Mouse (Mus musculus): Measurements from ENCODE around the gene Atf2. TPM values are rescaled to one million over a fixed set of nuclear protein-coding genes. Genes with fewer than 3 reads are reported as not detected.
A peak's percentile ranks its signal among the peaks of the same experiment; 100 is the strongest.

Gene Atf2
- polyA plus RNA-seq, 1 experiment from 2014 or later = 99.8 TPM

- no peak for ATAC-seq (ENCODE audit: low FRiP score)
- H3K27me3 ChIP-seq (replicated peaks) = no peaks in the 10 kb centered on the region; the same call in 1 of the 2 replicates
- WGBS = 58% methylated on average over 19 of the region's 19 CpGs
- no peak overlapping the region for H3K9ac ChIP-seq (replicated peaks)
- H3K9me3 ChIP-seq (replicated peaks) = no peaks in the 10 kb centered on the region
- H3K4me1 ChIP-seq = no peaks in the 10 kb centered on the region
- peak overlapping the region; percentile 5; the same call in 1 of the 2 replicates for H3K4me2 ChIP-seq
- H3K36me3 ChIP-seq = no peaks in the 10 kb centered on the region
- no peak overlapping the region for H3K4me3 ChIP-seq (replicated peaks)
- H3K27ac ChIP-seq (replicated peaks) = no peak overlapping the region
These were observed 100.4 kb downstream of the Atf2 start for GRCm38 (mm10) chr2:73791846-73792630.

DNA sequence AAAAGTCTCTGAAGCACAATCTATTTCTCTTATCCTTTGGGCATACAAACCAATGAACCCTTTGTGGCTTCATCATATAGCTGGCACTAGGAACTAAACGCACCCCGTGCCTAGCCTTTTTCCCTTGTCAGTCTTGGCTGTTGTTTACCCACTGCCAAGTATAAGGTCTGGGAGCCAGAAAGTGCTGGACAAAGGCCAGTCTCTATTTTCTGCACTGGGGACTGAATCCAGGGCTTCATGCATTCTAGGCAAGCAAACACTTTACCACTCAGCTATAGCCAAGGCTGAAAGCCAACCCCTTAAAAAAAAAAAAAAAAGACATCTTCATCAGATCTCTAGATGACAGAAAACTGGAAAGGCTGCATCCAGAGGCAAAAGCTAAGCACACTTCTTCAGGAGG lies 102.1 kb downstream of the Atf2 start:
- Histone ChIP-seq H3K27ac (replicated peaks) (no peak overlapping the region), H3K27me3 (replicated peaks) (no peaks in the 10 kb centered on the region; the same call in 1 of the 2 replicates), H3K9me3 (replicated peaks) (no peaks in the 10 kb centered on the region), H3K9ac (replicated peaks) (no peak overlapping the region), H3K4me3 (replicated peaks) (no peak overlapping the region), H3K4me1 (no peaks in the 10 kb centered on the region), H3K36me3 (no peaks in the 10 kb centered on the region), H3K4me2 (no peak overlapping the region)
- ATAC-seq (ENCODE audit: low FRiP score) = no peak
- WGBS = 74% methylated on average over 2 of the region's 2 CpGs

DNA sequence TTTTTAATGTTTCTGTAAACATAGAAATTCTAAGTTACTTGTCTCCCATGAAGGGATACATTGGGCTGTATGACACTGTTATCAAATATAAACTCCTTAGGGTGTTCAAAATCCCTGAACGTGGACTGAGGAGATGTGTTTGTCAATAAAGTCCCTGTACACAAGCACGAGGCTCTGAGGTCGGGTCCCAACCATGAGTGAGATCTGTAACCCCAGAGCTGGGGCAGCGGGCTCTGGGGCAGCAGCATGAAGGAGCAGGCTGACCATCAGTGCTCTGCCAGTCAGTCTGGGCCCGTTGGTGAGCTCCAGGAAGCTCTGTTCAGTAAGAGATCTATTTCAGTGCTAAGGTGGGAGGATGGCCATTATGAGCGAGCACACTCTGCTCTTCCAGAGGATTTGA lies 104.0 kb downstream of the Atf2 start:
- no peak for ATAC-seq (ENCODE audit: low FRiP score)
- Histone ChIP-seq H3K4me2 (no peak overlapping the region), H3K4me3 (replicated peaks) (no peak overlapping the region), H3K9me3 (replicated peaks) (no peaks in the 10 kb centered on the region), H3K27ac (replicated peaks) (no peak overlapping the region), H3K27me3 (replicated peaks) (no peaks in the 10 kb centered on the region; the same call in 1 of the 2 replicates), H3K4me1 (no peaks in the 10 kb centered on the region), H3K9ac (replicated peaks) (no peak overlapping the region), H3K36me3 (no peaks in the 10 kb centered on the region)
- 81% methylated on average over 6 of the region's 6 CpGs for WGBS

- Histone ChIP-seq H3K27ac (replicated peaks) (no peak overlapping the region), H3K9ac (replicated peaks) (no peak overlapping the region), H3K4me3 (replicated peaks) (no peak overlapping the region), H3K4me1 (peaks cover 12% of the 10 kb centered on the region; the same call in 1 of the 2 replicates), H3K36me3 (no peaks in the 10 kb centered on the region), H3K27me3 (replicated peaks) (no peaks in the 10 kb centered on the region), H3K9me3 (replicated peaks) (no peaks in the 10 kb centered on the region), H3K4me2 (no peak overlapping the region)
- 46% methylated on average over 9 of the region's 9 CpGs for WGBS
- no peak for ATAC-seq (ENCODE audit: low FRiP score)
These were observed 110.0 kb downstream of the Atf2 start for GRCm38 (mm10) chr2:73782371-73782905.

GRCm38 (mm10) chr2:73780321-73781010 lies 112.0 kb downstream of the Atf2 start:
- no peak for ATAC-seq (ENCODE audit: low FRiP score)
- no peak overlapping the region for H3K27ac ChIP-seq (replicated peaks)
- peaks cover 18% of the 10 kb centered on the region; the same call in 1 of the 2 replicates for H3K4me1 ChIP-seq
- H3K36me3 ChIP-seq = no peaks in the 10 kb centered on the region
- H3K9me3 ChIP-seq (replicated peaks) = no peaks in the 10 kb centered on the region
- WGBS = 75% methylated on average over 14 of the region's 14 CpGs
- H3K4me3 ChIP-seq (replicated peaks) = no peak overlapping the region
- H3K4me2 ChIP-seq = no peak overlapping the region
- H3K27me3 ChIP-seq (replicated peaks) = no peaks in the 10 kb centered on the region
- H3K9ac ChIP-seq (replicated peaks) = no peak overlapping the region

GRCm38 (mm10) chr2:73779796-73780195 lies 112.6 kb downstream of the Atf2 start:
- H3K4me1 ChIP-seq = peaks cover 18% of the 10 kb centered on the region; the same call in 1 of the 2 replicates
- no peaks in the 10 kb centered on the region for H3K27me3 ChIP-seq (replicated peaks)
- H3K4me2 ChIP-seq = no peak overlapping the region
- 31% methylated on average over 7 of the region's 7 CpGs for WGBS
- no peak overlapping the region for H3K9ac ChIP-seq (replicated peaks)
- H3K27ac ChIP-seq (replicated peaks) = no peak overlapping the region
- no peaks in the 10 kb centered on the region for H3K9me3 ChIP-seq (replicated peaks)
- no peaks in the 10 kb centered on the region for H3K36me3 ChIP-seq
- no peak overlapping the region for H3K4me3 ChIP-seq (replicated peaks)
- no peak for ATAC-seq (ENCODE audit: low FRiP score)

- no peak overlapping the region for H3K4me3 ChIP-seq (replicated peaks)
- no peak overlapping the region for H3K4me2 ChIP-seq
- no peaks in the 10 kb centered on the region for H3K27me3 ChIP-seq (replicated peaks)
- WGBS = 53% methylated on average over 4 of the region's 4 CpGs
- peaks cover 23% of the 10 kb centered on the region; the same call in 1 of the 2 replicates for H3K4me1 ChIP-seq
- no peak overlapping the region for H3K9ac ChIP-seq (replicated peaks)
- no peak overlapping the region for H3K27ac ChIP-seq (replicated peaks)
- H3K36me3 ChIP-seq = no peaks in the 10 kb centered on the region
- no peak for ATAC-seq (ENCODE audit: low FRiP score)
- no peaks in the 10 kb centered on the region for H3K9me3 ChIP-seq (replicated peaks)
These were observed 113.3 kb downstream of the Atf2 start for GRCm38 (mm10) chr2:73779016-73779595.

- H3K9me3 ChIP-seq (replicated peaks) = no peaks in the 10 kb centered on the region
- peaks cover 39% of the 10 kb centered on the region for H3K4me1 ChIP-seq
- no peaks in the 10 kb centered on the region for H3K36me3 ChIP-seq
- no peak overlapping the region for H3K9ac ChIP-seq (replicated peaks)
- no peak overlapping the region for H3K4me3 ChIP-seq (replicated peaks)
- H3K4me2 ChIP-seq = peak overlapping the region; percentile 68
- 43% methylated on average over 4 of the region's 4 CpGs for WGBS
- H3K27ac ChIP-seq (replicated peaks) = peak overlapping the region; percentile 35; the same call in 1 of the 2 replicates
- no peak for ATAC-seq (ENCODE audit: low FRiP score)
- H3K27me3 ChIP-seq (replicated peaks) = no peaks in the 10 kb centered on the region
These were observed 115.5 kb downstream of the Atf2 start for GRCm38 (mm10) chr2:73776936-73777335.

DNA sequence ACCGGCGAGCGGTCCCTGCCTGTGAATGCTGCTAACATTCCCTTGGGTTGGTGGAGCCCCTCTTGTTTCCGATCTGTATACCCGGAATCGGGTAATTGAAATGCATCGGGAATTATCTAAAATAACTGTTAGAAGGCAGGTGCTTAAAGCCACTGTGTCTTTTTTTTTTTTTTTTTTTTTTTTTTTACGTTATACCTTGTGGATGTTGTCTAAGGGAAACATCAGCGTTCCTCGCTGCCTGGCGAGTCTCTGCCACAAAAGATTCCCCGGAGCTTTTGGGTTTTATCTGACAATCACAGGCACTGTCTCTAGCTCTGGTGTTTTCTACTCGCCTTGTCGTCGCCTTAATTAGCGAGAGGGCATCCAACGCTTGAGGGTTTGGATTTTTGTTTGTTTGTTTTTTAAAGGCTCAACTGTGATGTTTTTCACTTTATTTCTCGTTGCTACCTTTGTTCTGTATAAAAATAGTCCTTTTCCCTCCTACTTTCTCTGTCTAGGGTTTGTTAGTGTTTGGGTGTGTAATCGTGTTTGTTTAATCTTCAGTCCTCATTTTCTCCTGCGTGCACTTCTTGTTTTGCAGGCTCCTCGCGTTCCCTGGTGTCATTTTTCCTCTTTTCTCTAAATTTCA lies 116.6 kb downstream of the Atf2 start:
- Histone ChIP-seq H3K9ac (replicated peaks) (peak overlapping the region; percentile 84), H3K4me2 (peak overlapping the region; percentile 68), H3K4me3 (replicated peaks) (peak overlapping the region; percentile 81), H3K9me3 (replicated peaks) (no peaks in the 10 kb centered on the region), H3K27ac (replicated peaks) (peak overlapping the region; percentile 97), H3K27me3 (replicated peaks) (no peaks in the 10 kb centered on the region), H3K4me1 (peaks cover 40% of the 10 kb centered on the region), H3K36me3 (no peaks in the 10 kb centered on the region)
- WGBS = under 1% methylated on average over 22 of the region's 22 CpGs
- ATAC-seq (ENCODE audit: low FRiP score) = peak; percentile 37

GRCm38 (mm10) chr2:73774786-73775682 lies 117.4 kb downstream of the Atf2 start, which contains the start of gene Chn1:
Gene Chn1 (minus strand): TSS chr2:73775346.
- ATAC-seq (ENCODE audit: low FRiP score) = peak; percentile 93
- Histone ChIP-seq H3K27ac (replicated peaks) (peak within 1 kb of the TSS; percentile 97), H3K4me3 (replicated peaks) (peak within 1 kb of the TSS; percentile 81), H3K9ac (replicated peaks) (peak within 1 kb of the TSS; percentile 84), H3K4me1 (peaks cover 36% of the 10 kb centered on the region), H3K27me3 (replicated peaks) (no peaks in the 10 kb centered on the region), H3K36me3 (no peaks in the 10 kb centered on the region), H3K9me3 (replicated peaks) (no peaks in the 10 kb centered on the region), H3K4me2 (peak within 1 kb of the TSS; percentile 68)
- under 1% methylated on average over 93 of the region's 131 CpGs for WGBS

Measured in neural tube, embryonic 15.5 days (tissue).